Mouse (Mus musculus) hindbrain, embryonic 11.5 days (tissue): ENCODE measurements around the gene Tmsb10. TPM values are rescaled to one million over a fixed set of nuclear protein-coding genes. Genes with fewer than 3 reads are reported as not detected.

ENCODE experiments used
- ATAC-seq: fragments of 200-750 bp; cut with Nextera tagmentation; 2 replicates; pipeline ENCODE4 v1.8.0; 2017; ENCODE audit warnings: mild to moderate bottlenecking, moderate TSS enrichment, moderate library complexity; ENCODE audit not compliant: low FRiP score
- DNase-seq: peaks from one replicate; pipeline ENCODE4 v3.0.0-alpha.2; 2015; ENCODE audit warnings: low spot score
- H3K27ac ChIP-seq: fragments of 300-500 bp; sonication (generic); 2 replicates; pipeline ENCODE4 v1.5.1; 2014; ENCODE audit warnings: mild to moderate bottlenecking, low read depth, low read length
- H3K27me3 ChIP-seq: fragments of 300-500 bp; sonication (generic); 2 replicates; pipeline ENCODE4 v1.6.1; 2014; ENCODE audit warnings: mild to moderate bottlenecking, low read length, moderate library complexity, mixed read lengths; ENCODE audit not compliant: control insufficient read depth, insufficient read depth
- H3K36me3 ChIP-seq: fragments of 300-500 bp; sonication (generic); 2 replicates; pipeline ENCODE4 v1.6.1; 2014; ENCODE audit warnings: mild to moderate bottlenecking, low read length, moderate library complexity, mixed read lengths; ENCODE audit not compliant: control insufficient read depth, insufficient read depth
- H3K4me1 ChIP-seq: fragments of 300-500 bp; sonication (generic); replicated peaks from 2 replicates; pipeline ENCODE4 v1.6.1; 2014; ENCODE audit warnings: low read length, mixed read lengths; ENCODE audit not compliant: control insufficient read depth, insufficient read depth
- H3K4me2 ChIP-seq: fragments of 300-500 bp; sonication (generic); replicated peaks from 2 replicates; pipeline ENCODE4 v1.6.1; 2014; ENCODE audit warnings: mild to moderate bottlenecking, low read depth, low read length
- H3K4me3 ChIP-seq: fragments of 300-500 bp; sonication (generic); 2 replicates; pipeline ENCODE4 v1.5.1; 2014; ENCODE audit warnings: low read depth, low read length
- H3K9ac ChIP-seq: fragments of 300-500 bp; sonication (generic); 2 replicates; pipeline ENCODE4 v1.6.1; 2014; ENCODE audit warnings: low read depth, low read length
- H3K9me3 ChIP-seq: fragments of 300-500 bp; sonication (generic); 2 replicates; pipeline ENCODE4 v1.6.1; 2016; ENCODE audit warnings: low read length; ENCODE audit not compliant: control insufficient read depth
- WGBS: fragments of 180-500 bp; shearing (Covaris S2); extraction: QIAGEN DNeasy Blood & Tissue Kit; methylation state at CpG from one replicate; pipeline ENCODE4 v1.1.7; 2014; 5-methylcytosine and 5-hydroxymethylcytosine counted together
- polyA plus RNA-seq: library from polyadenylated mRNA; unstranded; fragments of >200 nt; fragmentation: Nextera tagmentation; extraction: Ambion mirVana; gene quantifications from 2 replicates; pipeline ENCODE4 v1.2.1, GENCODE M21; 2014

Gene Tmsb10
- polyA plus RNA-seq, 1 experiment from 2014 or later, result 4,064 TPM

DNA sequence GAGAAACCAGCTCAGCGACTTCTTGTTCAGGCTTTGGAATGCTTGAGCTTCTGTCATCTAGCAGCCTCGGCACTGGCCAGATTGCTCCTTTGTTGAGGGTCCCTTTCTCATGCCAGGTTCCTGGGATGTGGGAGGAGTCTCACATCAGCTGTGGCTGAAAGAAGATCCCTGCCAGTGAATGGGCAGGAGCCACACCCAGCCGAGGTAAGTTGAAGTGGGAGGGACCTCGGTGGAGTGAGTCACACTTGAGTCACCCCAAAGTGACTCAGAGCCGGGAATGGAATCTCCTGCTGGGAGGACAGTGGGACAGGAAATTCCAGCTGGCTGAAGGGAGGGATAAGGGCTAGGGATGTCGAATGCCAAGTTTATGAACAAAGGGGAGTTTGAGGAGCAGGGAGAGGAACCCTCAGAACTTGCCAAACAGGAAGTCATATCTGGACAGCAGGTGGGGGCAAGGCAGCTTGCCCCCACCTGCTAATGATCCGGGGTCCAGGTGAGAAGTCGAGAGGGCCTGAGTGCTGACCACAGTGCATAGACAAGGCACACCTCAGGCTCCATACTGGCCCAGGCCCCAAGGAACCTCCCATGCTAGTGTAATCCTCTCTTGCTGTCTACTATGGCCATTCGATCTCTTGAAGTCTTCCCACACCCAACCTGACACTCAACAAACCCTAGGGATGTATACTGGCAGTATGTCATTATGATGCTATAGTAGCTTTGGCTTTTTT is 31.6 kb downstream of the Tmsb10 start:
- ATAC-seq (no peak), DNase-seq (peak; percentile 16)
- Histone ChIP-seq H3K4me1 (no peaks in the 10 kb centered on the region), H3K4me3 (no peak overlapping the region), H3K4me2 (no peak overlapping the region), H3K9me3 (no peaks in the 10 kb centered on the region), H3K9ac (no peak overlapping the region), H3K27me3 (no peaks in the 10 kb centered on the region), H3K27ac (no peak overlapping the region), H3K36me3 (no peaks in the 10 kb centered on the region)
- 16% methylated on average over 9 of the region's 9 CpGs for WGBS

DNA sequence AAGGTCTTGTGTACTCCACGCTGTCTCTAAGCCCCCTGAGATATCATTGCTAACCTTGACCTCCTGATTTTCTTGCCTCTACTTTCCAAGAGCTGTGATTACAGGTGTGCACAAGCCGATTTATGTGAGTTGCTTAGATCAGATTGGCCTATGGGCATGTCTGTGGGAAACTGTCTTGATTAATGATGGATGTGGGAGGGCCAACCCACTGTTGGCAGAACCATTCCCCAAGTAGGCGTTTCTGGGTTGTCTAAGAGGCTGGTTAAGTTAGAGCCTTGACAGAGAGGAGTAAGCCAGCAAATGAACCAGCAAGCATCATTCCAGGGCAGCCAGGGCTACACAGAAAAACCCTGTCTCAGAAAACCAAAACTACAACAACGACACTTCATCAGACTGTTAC is 32.5 kb downstream of the Tmsb10 start:
- Histone ChIP-seq H3K27me3 (no peaks in the 10 kb centered on the region), H3K4me1 (no peaks in the 10 kb centered on the region), H3K36me3 (no peaks in the 10 kb centered on the region), H3K4me2 (no peak overlapping the region), H3K4me3 (no peak overlapping the region), H3K9ac (no peak overlapping the region), H3K9me3 (no peaks in the 10 kb centered on the region), H3K27ac (no peak overlapping the region)
- 80% methylated on average over 4 of the region's 4 CpGs for WGBS
- ATAC-seq (no peak), DNase-seq (no peak)

DNA sequence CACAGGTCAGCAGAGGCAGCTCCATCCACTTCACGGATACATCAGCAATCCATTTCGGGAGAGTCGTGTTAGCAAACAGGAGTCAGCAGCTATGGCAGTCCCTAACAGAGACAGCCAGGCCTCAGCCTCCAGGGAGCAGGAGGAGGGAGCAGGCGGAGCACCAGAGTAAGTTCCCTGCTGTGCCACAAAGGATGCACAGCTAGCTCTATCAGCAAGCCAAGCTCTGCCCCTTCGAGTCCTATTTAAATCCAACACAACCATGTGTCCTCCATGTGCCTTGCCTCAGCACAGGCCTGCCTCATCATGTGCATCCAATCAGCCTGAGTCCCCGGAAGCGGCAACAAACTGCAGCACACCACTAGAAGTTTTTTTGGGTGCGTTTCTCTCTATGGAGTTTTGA is 35.2 kb downstream of the Tmsb10 start:
- DNase-seq (no peak), ATAC-seq (no peak)
- Histone ChIP-seq H3K27ac (no peak overlapping the region), H3K36me3 (no peaks in the 10 kb centered on the region), H3K4me1 (no peaks in the 10 kb centered on the region), H3K4me2 (no peak overlapping the region), H3K9ac (no peak overlapping the region), H3K9me3 (no peaks in the 10 kb centered on the region), H3K27me3 (no peaks in the 10 kb centered on the region), H3K4me3 (no peak overlapping the region)
- 86% methylated on average over 8 of the region's 8 CpGs for WGBS

- DNase-seq, result no peak
- Histone ChIP-seq H3K4me1 (no peaks in the 10 kb centered on the region), H3K36me3 (no peaks in the 10 kb centered on the region), H3K4me3 (no peak overlapping the region), H3K9ac (no peak overlapping the region), H3K27ac (no peak overlapping the region), H3K27me3 (no peaks in the 10 kb centered on the region), H3K9me3 (no peaks in the 10 kb centered on the region), H3K4me2 (no peak overlapping the region)
- WGBS, result 95% methylated on average over 3 of the region's 3 CpGs
- ATAC-seq, result no peak
Measured at GRCm38 (mm10) chr6:72921081-72921480, 37.5 kb downstream of the Tmsb10 start.

DNA sequence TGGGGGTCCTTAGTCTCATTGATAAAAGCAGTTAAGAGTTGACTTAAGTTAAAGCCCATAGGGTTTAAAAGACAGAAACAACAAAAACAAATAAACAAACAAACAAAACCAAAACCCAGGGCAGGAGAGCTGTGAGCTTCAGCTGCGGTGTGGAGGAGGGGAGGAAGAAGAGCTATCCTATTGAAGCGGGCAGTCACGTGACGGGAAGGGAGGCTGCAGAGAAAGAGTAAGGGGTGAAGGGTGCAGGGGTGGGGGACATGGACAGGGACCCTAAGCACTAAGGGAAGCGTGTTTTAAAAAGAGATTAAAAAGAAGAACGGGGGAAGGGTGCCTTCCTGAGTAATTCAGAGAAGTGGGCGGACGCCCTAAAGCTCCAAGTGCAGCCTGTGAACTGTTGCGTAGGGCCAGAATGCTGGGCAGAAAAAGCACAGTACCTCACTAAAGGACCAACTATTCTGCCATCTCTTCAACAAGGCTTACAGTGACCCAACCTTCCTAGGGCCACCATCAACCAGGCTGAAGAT is 40.0 kb downstream of the Tmsb10 start:
- no peaks in the 10 kb centered on the region for H3K9me3 ChIP-seq
- H3K4me2 ChIP-seq, result no peak overlapping the region
- no peaks in the 10 kb centered on the region for H3K27me3 ChIP-seq
- no peak overlapping the region for H3K27ac ChIP-seq
- no peaks in the 10 kb centered on the region for H3K4me1 ChIP-seq
- no peak overlapping the region for H3K9ac ChIP-seq
- ATAC-seq (no peak), DNase-seq (no peak)
- WGBS, result 66% methylated on average over 9 of the region's 9 CpGs
- no peak overlapping the region for H3K4me3 ChIP-seq
- no peaks in the 10 kb centered on the region for H3K36me3 ChIP-seq

- Histone ChIP-seq H3K36me3 (no peaks in the 10 kb centered on the region), H3K27ac (no peak overlapping the region), H3K27me3 (no peaks in the 10 kb centered on the region), H3K9ac (no peak overlapping the region), H3K4me2 (no peak overlapping the region), H3K4me1 (no peaks in the 10 kb centered on the region), H3K4me3 (no peak overlapping the region), H3K9me3 (no peaks in the 10 kb centered on the region)
- no peak for ATAC-seq
- WGBS, result 82% methylated on average over 7 of the region's 7 CpGs
- DNase-seq, result no peak
Measured at GRCm38 (mm10) chr6:72916330-72916729, 42.2 kb downstream of the Tmsb10 start.

DNA sequence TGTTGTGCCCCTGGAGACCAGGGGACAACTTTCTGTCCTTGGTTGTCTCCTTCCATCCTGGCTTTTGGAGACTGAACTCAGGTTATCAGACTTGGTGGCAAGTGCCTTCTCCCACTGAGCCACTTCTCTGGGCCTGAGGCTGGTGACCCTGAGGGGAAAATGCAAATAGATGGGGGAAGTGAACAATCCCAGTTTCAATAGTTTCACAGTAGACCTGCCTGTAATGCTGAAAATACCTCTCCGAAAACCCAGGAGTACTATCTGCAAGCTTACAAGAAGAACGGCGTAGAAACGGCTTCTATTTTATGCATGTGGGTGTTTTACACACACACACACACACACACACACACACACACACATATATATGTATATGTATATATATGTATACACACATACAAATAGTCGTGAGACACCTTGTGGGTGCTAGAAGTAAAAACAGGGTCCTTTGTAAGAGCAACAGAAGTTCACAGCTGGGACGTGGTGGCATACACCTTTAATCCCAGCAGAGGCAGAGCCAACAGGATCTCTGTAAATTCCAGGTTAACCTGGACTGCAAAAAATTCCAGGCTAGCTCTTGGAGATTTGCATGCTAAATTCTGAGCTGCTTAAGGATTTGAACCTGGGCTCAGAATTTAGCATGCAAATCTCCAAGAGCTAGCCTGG is 44.3 kb downstream of the Tmsb10 start:
- Histone ChIP-seq H3K4me2 (no peak overlapping the region), H3K4me3 (no peak overlapping the region), H3K4me1 (no peaks in the 10 kb centered on the region), H3K27me3 (no peaks in the 10 kb centered on the region), H3K9ac (no peak overlapping the region), H3K9me3 (no peaks in the 10 kb centered on the region), H3K36me3 (no peaks in the 10 kb centered on the region), H3K27ac (no peak overlapping the region)
- DNase-seq, result no peak
- no peak for ATAC-seq
- 87% methylated on average over 6 of the region's 6 CpGs for WGBS

DNA sequence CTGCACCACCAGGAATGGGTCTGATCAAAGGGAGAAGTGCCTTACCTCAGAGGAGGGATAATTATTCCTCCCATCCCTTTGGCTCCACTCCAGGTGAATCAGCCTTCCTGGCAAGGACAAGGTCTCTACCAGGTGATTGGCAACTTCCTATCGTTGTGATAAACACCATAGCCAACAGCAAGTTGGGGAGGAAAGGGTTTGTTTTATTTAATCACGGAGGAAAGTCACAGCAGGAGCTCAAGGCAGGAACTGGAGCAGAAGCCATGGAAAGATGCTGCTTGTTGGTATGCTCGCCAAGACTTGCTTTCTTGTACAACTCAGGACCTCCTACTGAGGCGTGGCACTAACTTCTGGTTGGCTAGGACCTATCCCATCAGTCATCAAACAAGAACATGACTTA is 47.3 kb downstream of the Tmsb10 start:
- Histone ChIP-seq H3K27ac (no peak overlapping the region), H3K9me3 (no peaks in the 10 kb centered on the region), H3K4me3 (no peak overlapping the region), H3K4me2 (no peak overlapping the region), H3K9ac (no peak overlapping the region), H3K27me3 (no peaks in the 10 kb centered on the region), H3K36me3 (no peaks in the 10 kb centered on the region), H3K4me1 (no peaks in the 10 kb centered on the region)
- WGBS, result 59% methylated on average over 4 of the region's 4 CpGs
- DNase-seq, result no peak
- ATAC-seq, result no peak
